Mouse (Mus musculus): Measurements from ENCODE around the gene Cat. TPM values are rescaled to one million over a fixed set of nuclear protein-coding genes. Genes with fewer than 3 reads are reported as not detected.
A peak's percentile ranks its signal among the peaks of the same experiment; 100 is the strongest.

Gene Cat
- polyA plus RNA-seq, 1 experiment from 2014 or later, result 205 TPM

DNA sequence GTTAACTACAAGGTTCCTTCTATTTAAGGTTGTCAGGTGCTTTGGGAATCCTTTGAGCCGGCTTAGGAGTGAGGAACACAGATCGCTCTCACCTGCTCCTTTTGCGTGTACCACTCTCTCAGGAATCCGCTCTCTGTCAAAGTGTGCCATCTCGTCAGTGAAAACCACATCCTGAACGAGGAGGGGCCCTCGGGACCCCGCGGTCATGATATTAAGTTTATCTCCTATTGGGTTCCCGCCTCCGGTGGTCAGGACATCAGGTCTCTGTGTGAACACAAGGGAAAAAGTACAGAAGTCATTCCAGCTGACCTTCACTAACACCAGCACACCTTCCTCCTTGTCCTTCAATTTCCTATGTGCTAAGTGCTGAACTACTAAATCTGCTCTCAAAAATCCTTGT, 8.3 kb downstream of the Cat start:
- Histone ChIP-seq H3K36me3 (replicated peaks) (peaks cover 88% of the 10 kb centered on the region), H3K27ac (replicated peaks) (no peak overlapping the region)
- WGBS (ENCODE audit: insufficient replicate concordance), result 35% methylated on average over 11 of the region's 11 CpGs

DNA sequence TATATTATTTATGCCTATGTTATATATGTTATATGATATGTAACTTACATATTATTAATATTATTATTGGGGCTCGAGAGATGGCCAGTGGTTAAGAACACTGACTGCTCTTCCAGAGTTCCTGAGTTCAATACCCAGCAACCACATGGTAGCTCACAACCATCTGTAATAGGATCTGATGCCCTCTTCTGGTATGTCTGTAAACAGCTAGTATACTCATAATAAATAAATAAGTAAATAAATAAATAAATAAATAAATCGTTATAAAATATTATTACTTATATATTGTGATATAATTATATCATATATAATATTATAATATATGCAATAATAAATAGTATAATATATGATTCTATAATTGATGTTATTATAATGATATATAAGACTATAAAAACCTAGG, 8.8 kb downstream of the Cat start:
- ATAC-seq (ENCODE audit: insufficient read depth), result no peak
- H3K4me2 ChIP-seq, result no peak overlapping the region
- no peaks in the 10 kb centered on the region for H3K27me3 ChIP-seq
- no peak overlapping the region for H3K9ac ChIP-seq
- no peaks in the 10 kb centered on the region for H3K9me3 ChIP-seq (replicated peaks)
- H3K4me1 ChIP-seq (replicated peaks), result peaks cover 50% of the 10 kb centered on the region
- no peak overlapping the region for H3K27ac ChIP-seq (replicated peaks)
- WGBS (ENCODE audit: insufficient replicate concordance), result 76% methylated on average over 2 of the region's 2 CpGs
- no peak overlapping the region for H3K4me3 ChIP-seq (replicated peaks)
- H3K36me3 ChIP-seq (replicated peaks), result peaks cover 88% of the 10 kb centered on the region

More for the DNA sequence above, 8.3 kb downstream of the Cat start:
- H3K27me3 ChIP-seq, result no peaks in the 10 kb centered on the region
- H3K4me1 ChIP-seq (replicated peaks), result peaks cover 54% of the 10 kb centered on the region
- no peaks in the 10 kb centered on the region for H3K9me3 ChIP-seq (replicated peaks)
- ATAC-seq (ENCODE audit: insufficient read depth), result no peak
- H3K9ac ChIP-seq, result no peak overlapping the region
- no peak overlapping the region for H3K4me2 ChIP-seq
- no peak overlapping the region for H3K4me3 ChIP-seq (replicated peaks)

GRCm38 (mm10) chr2:103473362-103473761, 11.6 kb downstream of the Cat start:
- WGBS (ENCODE audit: insufficient replicate concordance), result 87% methylated on average over 3 of the region's 3 CpGs
- peaks cover 91% of the 10 kb centered on the region for H3K36me3 ChIP-seq (replicated peaks)
- no peak for ATAC-seq (ENCODE audit: insufficient read depth)
- no peaks in the 10 kb centered on the region for H3K27me3 ChIP-seq
- no peaks in the 10 kb centered on the region for H3K9me3 ChIP-seq (replicated peaks)
- H3K9ac ChIP-seq, result no peak overlapping the region
- H3K27ac ChIP-seq (replicated peaks), result no peak overlapping the region
- H3K4me3 ChIP-seq (replicated peaks), result no peak overlapping the region
- H3K4me1 ChIP-seq (replicated peaks), result peaks cover 25% of the 10 kb centered on the region
- H3K4me2 ChIP-seq, result no peak overlapping the region

DNA sequence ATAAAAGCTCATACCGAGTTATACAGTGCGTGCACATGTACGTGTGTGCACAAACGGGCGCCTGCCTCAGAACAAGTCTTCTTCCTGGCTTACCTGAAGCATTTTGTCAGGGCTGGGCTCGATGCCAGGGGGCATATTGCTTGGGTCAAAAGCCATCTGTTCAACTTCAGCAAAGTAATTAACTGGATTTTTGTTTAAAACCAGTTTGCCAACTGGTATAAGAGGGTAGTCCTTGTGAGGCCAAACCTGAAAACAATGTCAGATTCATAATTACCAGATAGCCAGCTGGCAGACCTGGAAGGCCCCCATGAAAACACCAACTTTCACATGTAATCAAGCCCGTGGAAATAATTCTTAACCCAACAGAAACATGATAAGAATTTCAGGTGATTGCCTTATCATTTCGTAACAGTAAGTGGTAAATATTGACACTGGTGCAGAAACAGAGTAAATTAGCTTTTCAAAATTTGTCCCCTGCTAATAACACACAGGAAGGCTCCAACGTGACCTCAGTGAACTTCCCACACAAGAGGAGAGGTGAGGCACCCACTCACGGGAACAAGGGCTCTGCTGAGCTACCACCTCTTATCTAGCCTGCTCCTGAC, 17.9 kb downstream of the Cat start:
- Histone ChIP-seq H3K4me1 (replicated peaks) (peaks cover 8% of the 10 kb centered on the region; the same call in 1 of the 2 replicates), H3K27ac (replicated peaks) (no peak overlapping the region; the same call in 1 of the 2 replicates), H3K36me3 (replicated peaks) (peaks cover 98% of the 10 kb centered on the region), H3K9me3 (replicated peaks) (no peaks in the 10 kb centered on the region), H3K9ac (no peak overlapping the region), H3K4me3 (replicated peaks) (no peak overlapping the region), H3K27me3 (no peaks in the 10 kb centered on the region), H3K4me2 (no peak overlapping the region)
- WGBS (ENCODE audit: insufficient replicate concordance), result 76% methylated on average over 10 of the region's 10 CpGs
- peak; percentile 43 for ATAC-seq (ENCODE audit: insufficient read depth)

DNA sequence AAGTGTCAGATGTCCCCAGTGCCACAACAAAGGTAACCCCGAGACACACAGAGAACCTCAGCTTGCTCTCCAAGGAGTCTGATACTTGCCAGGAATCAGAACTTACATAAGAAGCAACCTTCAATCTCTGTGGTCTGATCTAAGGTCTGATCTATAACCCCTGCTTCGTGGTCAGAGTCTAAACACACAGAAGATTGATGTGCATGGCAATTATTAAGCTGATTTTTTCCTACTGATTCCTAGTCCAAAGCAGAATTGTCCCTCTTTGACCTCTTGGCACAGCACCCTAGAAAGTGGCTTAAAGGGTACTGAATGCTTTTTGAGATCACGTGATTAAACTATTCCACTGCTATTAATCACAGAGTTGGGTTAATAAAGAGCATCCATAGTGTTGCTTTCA, 18.7 kb downstream of the Cat start:
- WGBS (ENCODE audit: insufficient replicate concordance), result 79% methylated on average over 3 of the region's 3 CpGs
- no peak overlapping the region for H3K4me2 ChIP-seq
- ATAC-seq (ENCODE audit: insufficient read depth), result no peak
- no peaks in the 10 kb centered on the region for H3K27me3 ChIP-seq
- H3K9me3 ChIP-seq (replicated peaks), result no peaks in the 10 kb centered on the region
- H3K27ac ChIP-seq (replicated peaks), result no peak overlapping the region
- H3K4me3 ChIP-seq (replicated peaks), result no peak overlapping the region
- H3K9ac ChIP-seq, result no peak overlapping the region
- peaks cover 8% of the 10 kb centered on the region; the same call in 1 of the 2 replicates for H3K4me1 ChIP-seq (replicated peaks)
- H3K36me3 ChIP-seq (replicated peaks), result peaks cover 98% of the 10 kb centered on the region

DNA sequence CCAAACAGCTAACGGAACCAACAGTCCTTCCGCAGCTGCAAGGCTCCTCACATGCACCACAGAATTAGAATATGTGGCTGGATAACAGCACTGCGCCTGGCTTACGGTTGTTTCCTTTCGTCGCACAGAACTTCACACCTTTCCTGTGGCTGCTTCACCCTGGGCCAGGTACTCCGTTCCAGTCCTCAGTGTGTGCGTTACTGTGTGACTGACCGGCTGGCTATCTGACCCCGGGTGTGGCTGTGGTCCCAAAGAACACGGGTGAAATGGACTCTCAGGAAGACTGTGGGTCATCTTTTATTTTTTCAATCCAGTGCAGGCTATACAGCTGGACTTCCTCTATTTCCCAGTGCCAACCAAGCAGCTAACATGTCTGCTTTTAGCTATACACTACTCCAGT, 19.5 kb downstream of the Cat start:
- no peak for ATAC-seq (ENCODE audit: insufficient read depth)
- WGBS (ENCODE audit: insufficient replicate concordance), result 89% methylated on average over 11 of the region's 11 CpGs
- Histone ChIP-seq H3K4me3 (replicated peaks) (no peak overlapping the region), H3K9ac (no peak overlapping the region), H3K9me3 (replicated peaks) (no peaks in the 10 kb centered on the region), H3K36me3 (replicated peaks) (peaks cover 97% of the 10 kb centered on the region), H3K4me1 (replicated peaks) (peaks cover 10% of the 10 kb centered on the region), H3K4me2 (no peak overlapping the region), H3K27me3 (no peaks in the 10 kb centered on the region), H3K27ac (replicated peaks) (no peak overlapping the region)

DNA sequence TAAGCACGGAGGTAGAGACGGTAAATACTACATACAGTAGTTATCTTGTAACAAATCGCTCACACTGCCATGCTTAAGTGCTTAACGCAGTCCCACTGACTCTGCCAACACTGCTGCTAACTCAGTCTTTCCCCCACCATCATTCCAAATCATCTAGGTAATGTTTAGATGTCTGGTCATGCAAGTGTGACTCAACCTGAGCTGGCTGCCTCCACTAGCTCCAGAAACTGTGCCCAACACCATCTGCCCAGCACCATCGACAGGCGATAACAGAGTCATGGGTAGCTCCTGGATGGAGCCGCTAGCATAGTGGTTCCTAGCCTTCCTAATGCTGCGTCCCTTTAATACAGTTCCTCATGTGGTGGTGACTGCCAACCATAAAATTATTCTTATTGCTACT, 20.4 kb downstream of the Cat start:
- Histone ChIP-seq H3K9ac (no peak overlapping the region), H3K4me2 (no peak overlapping the region), H3K36me3 (replicated peaks) (peaks cover 97% of the 10 kb centered on the region), H3K9me3 (replicated peaks) (no peaks in the 10 kb centered on the region), H3K27ac (replicated peaks) (no peak overlapping the region), H3K4me1 (replicated peaks) (peaks cover 19% of the 10 kb centered on the region), H3K4me3 (replicated peaks) (no peak overlapping the region), H3K27me3 (no peaks in the 10 kb centered on the region)
- WGBS (ENCODE audit: insufficient replicate concordance), result 93% methylated on average over 8 of the region's 8 CpGs
- ATAC-seq (ENCODE audit: insufficient read depth), result no peak

- Histone ChIP-seq H3K27me3 (no peaks in the 10 kb centered on the region), H3K36me3 (replicated peaks) (peaks cover 99% of the 10 kb centered on the region), H3K9ac (no peak overlapping the region), H3K27ac (replicated peaks) (no peak overlapping the region), H3K9me3 (replicated peaks) (no peaks in the 10 kb centered on the region), H3K4me3 (replicated peaks) (no peak overlapping the region), H3K4me1 (replicated peaks) (peaks cover 24% of the 10 kb centered on the region), H3K4me2 (no peak overlapping the region)
- 87% methylated on average over 5 of the region's 5 CpGs for WGBS (ENCODE audit: insufficient replicate concordance)
- ATAC-seq (ENCODE audit: insufficient read depth), result no peak
These were observed 22.2 kb downstream of the Cat start for GRCm38 (mm10) chr2:103462746-103463145.

DNA sequence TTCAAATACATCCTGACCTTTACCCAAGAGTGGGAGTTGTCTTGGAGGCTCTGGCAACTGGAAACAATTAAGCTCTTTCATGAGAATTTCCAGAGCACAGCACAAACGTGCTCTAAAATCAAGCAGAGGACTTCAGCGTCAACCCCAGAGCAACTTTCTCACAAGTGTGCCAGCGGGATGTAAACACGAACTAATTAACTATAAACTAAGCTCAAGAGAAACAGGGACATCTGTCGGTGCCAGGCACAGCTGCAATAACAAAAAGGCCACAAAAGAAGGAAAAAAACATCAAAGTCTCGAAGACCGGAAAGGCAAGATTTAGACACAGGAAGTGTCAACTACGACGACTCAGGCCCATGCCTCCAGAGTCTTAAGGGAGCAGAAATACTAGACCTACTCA, 23.2 kb downstream of the Cat start:
- Histone ChIP-seq H3K9me3 (replicated peaks) (no peaks in the 10 kb centered on the region), H3K4me2 (no peak overlapping the region), H3K27me3 (no peaks in the 10 kb centered on the region), H3K27ac (replicated peaks) (no peak overlapping the region), H3K4me3 (replicated peaks) (no peak overlapping the region), H3K9ac (no peak overlapping the region), H3K4me1 (replicated peaks) (peaks cover 20% of the 10 kb centered on the region), H3K36me3 (replicated peaks) (peaks cover 99% of the 10 kb centered on the region)
- no peak for ATAC-seq (ENCODE audit: insufficient read depth)
- WGBS (ENCODE audit: insufficient replicate concordance), result 55% methylated on average over 9 of the region's 9 CpGs

DNA sequence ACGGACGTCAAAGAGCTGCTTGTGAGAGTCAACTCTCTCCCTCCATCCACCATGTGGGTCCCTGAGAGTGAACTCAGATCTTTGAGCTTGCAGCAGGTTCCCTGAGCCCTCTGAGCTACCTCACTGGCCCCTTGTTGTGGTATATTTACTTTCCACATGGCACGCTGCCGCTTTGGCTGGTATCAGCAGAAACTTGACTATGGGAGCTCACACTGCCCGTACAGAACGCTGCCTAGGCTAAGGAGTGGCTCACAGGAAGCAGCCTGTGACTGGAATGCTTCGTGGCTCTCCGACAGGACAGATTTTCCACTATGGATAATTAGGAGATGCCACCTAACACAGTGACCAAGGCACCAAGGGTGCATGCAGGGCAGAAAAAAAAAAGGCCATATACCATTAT, 23.8 kb downstream of the Cat start:
- no peak overlapping the region for H3K27ac ChIP-seq (replicated peaks)
- H3K9me3 ChIP-seq (replicated peaks), result no peaks in the 10 kb centered on the region
- H3K36me3 ChIP-seq (replicated peaks), result peaks cover 99% of the 10 kb centered on the region
- H3K4me2 ChIP-seq, result no peak overlapping the region
- no peak for ATAC-seq (ENCODE audit: insufficient read depth)
- WGBS (ENCODE audit: insufficient replicate concordance), result 88% methylated on average over 8 of the region's 8 CpGs
- peaks cover 20% of the 10 kb centered on the region for H3K4me1 ChIP-seq (replicated peaks)
- H3K9ac ChIP-seq, result no peak overlapping the region
- H3K27me3 ChIP-seq, result no peaks in the 10 kb centered on the region
- H3K4me3 ChIP-seq (replicated peaks), result no peak overlapping the region

DNA sequence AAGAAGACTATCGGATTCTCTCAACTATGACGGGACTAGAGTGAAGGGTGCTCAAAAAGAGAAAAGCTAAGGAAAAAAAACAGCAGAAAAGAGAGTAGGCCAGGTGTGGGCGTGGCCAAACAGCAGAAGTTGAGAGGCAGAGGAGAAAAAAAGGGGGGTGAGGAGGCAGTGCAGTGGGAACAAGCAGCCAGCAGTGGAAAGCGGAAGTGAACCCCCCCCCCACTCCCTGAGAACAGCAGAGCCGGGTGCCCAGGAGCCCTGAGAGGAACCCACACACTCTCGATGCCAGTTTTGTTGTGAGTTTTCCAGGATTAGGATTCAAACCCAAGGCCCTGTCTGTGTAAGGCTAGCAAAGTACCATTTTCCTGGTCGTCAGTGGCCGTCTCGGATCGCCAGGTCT, 25.9 kb downstream of the Cat start:
- no peaks in the 10 kb centered on the region for H3K27me3 ChIP-seq
- H3K36me3 ChIP-seq (replicated peaks), result peaks cover 99% of the 10 kb centered on the region
- H3K27ac ChIP-seq (replicated peaks), result no peak overlapping the region
- peaks cover 20% of the 10 kb centered on the region for H3K4me1 ChIP-seq (replicated peaks)
- no peaks in the 10 kb centered on the region for H3K9me3 ChIP-seq (replicated peaks)
- H3K9ac ChIP-seq, result no peak overlapping the region
- 85% methylated on average over 10 of the region's 10 CpGs for WGBS (ENCODE audit: insufficient replicate concordance)
- no peak overlapping the region for H3K4me2 ChIP-seq
- no peak overlapping the region for H3K4me3 ChIP-seq (replicated peaks)
- no peak for ATAC-seq (ENCODE audit: insufficient read depth)

GRCm38 (mm10) chr2:103457628-103458027, 27.3 kb downstream of the Cat start:
- no peaks in the 10 kb centered on the region for H3K9me3 ChIP-seq (replicated peaks)
- peaks cover 99% of the 10 kb centered on the region for H3K36me3 ChIP-seq (replicated peaks)
- no peak overlapping the region for H3K4me3 ChIP-seq (replicated peaks)
- H3K27me3 ChIP-seq, result no peaks in the 10 kb centered on the region
- 86% methylated on average over 7 of the region's 7 CpGs for WGBS (ENCODE audit: insufficient replicate concordance)
- H3K4me1 ChIP-seq (replicated peaks), result peaks cover 20% of the 10 kb centered on the region
- H3K27ac ChIP-seq (replicated peaks), result no peak overlapping the region
- H3K4me2 ChIP-seq, result no peak overlapping the region
- ATAC-seq (ENCODE audit: insufficient read depth), result no peak
- no peak overlapping the region for H3K9ac ChIP-seq

Data from liver, embryonic 15.5 days (tissue).